Mouse (Mus musculus): ENCODE measurements around the gene Crcp.
"Not testable (repeated sequence)": the region's sequence is repeated elsewhere in the genome, so short reads cannot be mapped to it uniquely, and the experiment has no call there.

Crcp gene

GRCm38 (mm10) chr5:130023767-130024539, 5.1 kb upstream of the Crcp start:
- DNase-seq (ENCODE audit: low spot score): peak; percentile 95

- DNase-seq (ENCODE audit: low spot score): no peak
These were observed 2.0 kb upstream of the Crcp start for GRCm38 (mm10) chr5:130027134-130027533.

GRCm38 (mm10) chr5:130027696-130028095, 1.4 kb upstream of the Crcp start:
- DNase-seq (ENCODE audit: low spot score): no peak

GRCm38 (mm10) chr5:130031410-130032390, 2.6 kb downstream of the Crcp start:
- DNase-seq (ENCODE audit: low spot score): peak; percentile 96

- peak; percentile 36 for DNase-seq (ENCODE audit: low spot score)
These were observed 4.8 kb downstream of the Crcp start for GRCm38 (mm10) chr5:130033869-130034268.

- not testable (repeated sequence) for DNase-seq (ENCODE audit: low spot score)
These were observed 7.2 kb downstream of the Crcp start for GRCm38 (mm10) chr5:130036300-130036699.

- DNase-seq (ENCODE audit: low spot score): peak; percentile 92
These were observed 8.8 kb downstream of the Crcp start for GRCm38 (mm10) chr5:130037752-130038455.

GRCm38 (mm10) chr5:130040797-130041196, 11.7 kb downstream of the Crcp start:
- DNase-seq (ENCODE audit: low spot score): no peak

- DNase-seq (ENCODE audit: low spot score): no peak
These were observed 12.2 kb downstream of the Crcp start for GRCm38 (mm10) chr5:130041262-130041661.

- DNase-seq (ENCODE audit: low spot score): no peak
These were observed 14.7 kb downstream of the Crcp start for GRCm38 (mm10) chr5:130043741-130044140.

GRCm38 (mm10) chr5:130044201-130044695, 15.2 kb downstream of the Crcp start:
- peak; percentile 80 for DNase-seq (ENCODE audit: low spot score)

GRCm38 (mm10) chr5:130046100-130046499, 17.0 kb downstream of the Crcp start:
- DNase-seq (ENCODE audit: low spot score): no peak

GRCm38 (mm10) chr5:130046589-130046988, 17.5 kb downstream of the Crcp start:
- no peak for DNase-seq (ENCODE audit: low spot score)

GRCm38 (mm10) chr5:130047013-130047412, 17.9 kb downstream of the Crcp start:
- no peak for DNase-seq (ENCODE audit: low spot score)

GRCm38 (mm10) chr5:130048786-130049520, 19.9 kb downstream of the Crcp start:
- DNase-seq (ENCODE audit: low spot score): no peak

GRCm38 (mm10) chr5:130050416-130050815, 21.3 kb downstream of the Crcp start:
- no peak for DNase-seq (ENCODE audit: low spot score)

- no peak for DNase-seq (ENCODE audit: low spot score)
These were observed 22.2 kb downstream of the Crcp start for GRCm38 (mm10) chr5:130051073-130051860.

GRCm38 (mm10) chr5:130052510-130052909, 23.4 kb downstream of the Crcp start:
- no peak for DNase-seq (ENCODE audit: low spot score)

- DNase-seq (ENCODE audit: low spot score): no peak
These were observed 23.9 kb downstream of the Crcp start for GRCm38 (mm10) chr5:130052955-130053354.

GRCm38 (mm10) chr5:130055688-130056087, 26.6 kb downstream of the Crcp start:
- no peak for DNase-seq (ENCODE audit: low spot score)

Data from MN1 (cell line).